Mouse (Mus musculus) hindbrain, embryonic 14.5 days (tissue): ENCODE measurements around the gene Ufd1. TPM values are rescaled to one million over a fixed set of nuclear protein-coding genes. Genes with fewer than 3 reads are reported as not detected.
A peak's percentile ranks its signal among the peaks of the same experiment; 100 is the strongest.

Experiments used
- ATAC-seq: fragments of 200-750 bp; cut with Nextera tagmentation; 2 replicates; pipeline ENCODE4 v1.8.0; 2017; ENCODE audit warnings: moderate number of reproducible peaks, mild to moderate bottlenecking, moderate TSS enrichment, moderate library complexity; ENCODE audit not compliant: low FRiP score
- DNase-seq: peaks from one replicate; pipeline ENCODE4 v3.0.0-alpha.2; 2015; ENCODE audit warnings: low spot score
- H3K27ac ChIP-seq: fragments of 300-500 bp; sonication (generic); 2 replicates; pipeline ENCODE4 v1.5.1; 2014; ENCODE audit warnings: mild to moderate bottlenecking, moderate library complexity
- H3K27me3 ChIP-seq: fragments of 300-500 bp; sonication (generic); 2 replicates; pipeline ENCODE4 v1.6.1; 2014; ENCODE audit warnings: mild to moderate bottlenecking, low read length, mixed read lengths; ENCODE audit not compliant: control insufficient read depth, insufficient read depth
- H3K36me3 ChIP-seq: fragments of 300-500 bp; sonication (generic); replicated peaks from 2 replicates; pipeline ENCODE4 v1.6.1; 2014; ENCODE audit not compliant: control insufficient read depth, insufficient read depth
- H3K4me1 ChIP-seq: fragments of 300-500 bp; sonication (generic); replicated peaks from 2 replicates; pipeline ENCODE4 v1.6.1; 2014; ENCODE audit warnings: antibody characterized with exemption, low read length, mixed read lengths; ENCODE audit not compliant: control insufficient read depth, insufficient read depth
- H3K4me2 ChIP-seq: fragments of 300-500 bp; sonication (generic); replicated peaks from 2 replicates; pipeline ENCODE4 v1.6.1; 2014; ENCODE audit warnings: mild to moderate bottlenecking, moderate library complexity
- H3K4me3 ChIP-seq: fragments of 300-500 bp; sonication (generic); replicated peaks from 2 replicates; pipeline ENCODE4 v1.5.1; 2014; ENCODE audit warnings: mild to moderate bottlenecking, low read length
- H3K9ac ChIP-seq: fragments of 300-500 bp; sonication (generic); 2 replicates; pipeline ENCODE4 v1.6.1; 2014
- H3K9me3 ChIP-seq: fragments of 300-500 bp; sonication (generic); 2 replicates; pipeline ENCODE4 v1.6.1; 2016; ENCODE audit warnings: low read length; ENCODE audit not compliant: control insufficient read depth
- WGBS: fragments of 180-500 bp; shearing (Covaris S2); extraction: QIAGEN DNeasy Blood & Tissue Kit; methylation state at CpG from one replicate; pipeline ENCODE4 v1.1.7; 2014; 5-methylcytosine and 5-hydroxymethylcytosine counted together
- polyA plus RNA-seq: library from polyadenylated mRNA; unstranded; fragments of >200 nt; fragmentation: Nextera tagmentation; extraction: Ambion mirVana; gene quantifications from 2 replicates; pipeline ENCODE4 v1.2.1, GENCODE M21; 2014

The Ufd1 gene
- polyA plus RNA-seq, 1 experiment from 2014 or later, result 90.8 TPM

DNA sequence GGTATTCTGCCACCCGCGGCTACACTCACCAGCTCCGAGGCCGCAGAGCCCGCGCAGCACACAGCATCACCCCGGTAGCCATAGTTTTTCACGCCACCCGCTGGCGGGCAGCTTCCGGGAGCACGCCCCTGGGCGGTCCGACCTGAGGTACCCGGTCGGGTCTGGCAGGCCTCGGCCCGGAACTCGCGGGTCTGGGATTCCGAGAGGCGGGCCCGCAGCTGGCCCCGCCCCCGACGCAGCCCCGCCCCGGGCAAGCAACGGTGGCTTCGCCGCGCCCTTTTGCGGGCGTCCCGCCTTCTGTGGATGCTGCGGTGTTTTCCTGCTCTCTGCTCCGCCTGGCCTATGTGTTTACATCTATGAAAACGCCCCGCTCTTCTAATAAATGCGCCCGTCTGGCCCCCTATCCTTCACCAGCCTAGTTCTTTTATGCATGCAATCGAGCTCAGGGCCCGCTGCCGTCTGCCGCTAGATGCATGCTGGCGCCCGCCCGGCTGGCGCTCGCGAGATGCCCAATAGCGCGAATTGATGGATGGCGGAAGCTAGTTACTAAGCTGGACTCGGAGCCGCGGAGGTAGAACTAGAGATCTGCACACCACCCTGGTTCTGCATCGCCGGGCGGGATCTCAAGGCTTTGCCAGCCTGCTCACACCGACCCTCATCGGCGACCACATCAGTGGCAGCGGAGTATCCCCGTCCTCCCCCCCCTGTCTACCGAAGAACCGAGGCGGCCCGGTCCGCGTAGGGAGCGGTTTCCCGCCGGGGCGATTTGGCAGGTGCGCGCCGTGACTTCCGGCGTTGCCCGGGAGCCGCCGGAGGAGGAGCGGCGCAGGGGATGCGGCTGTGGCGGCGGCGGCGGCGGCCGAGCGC is 65.1 kb downstream of the Ufd1 start, which contains the start of the genes Mrpl40 and Hira:
TSS of gene Mrpl40 (minus strand) at position 421 of the 867 bp plus-strand sequence.
TSS of gene Hira (plus strand) at position 596 of the 867 bp plus-strand sequence.
- Histone ChIP-seq H3K4me2 (peak within 1 kb of the TSS; percentile 72), H3K27ac (peak within 1 kb of the TSS; percentile 91), H3K9me3 (no peaks in the 10 kb centered on the region), H3K4me3 (peak within 1 kb of the TSS; percentile 95), H3K36me3 (peaks cover 40% of the 10 kb centered on the region), H3K4me1 (peaks cover 17% of the 10 kb centered on the region), H3K27me3 (no peaks in the 10 kb centered on the region), H3K9ac (peak within 1 kb of the TSS; percentile 93)
- peak; percentile 92 for ATAC-seq
- under 1% methylated on average over 83 of the region's 93 CpGs for WGBS
- DNase-seq, result peak; percentile 83

- Histone ChIP-seq H3K4me3 (peak overlapping the region; percentile 95), H3K27me3 (no peaks in the 10 kb centered on the region), H3K9ac (peak overlapping the region; percentile 93), H3K9me3 (no peaks in the 10 kb centered on the region), H3K4me2 (peak overlapping the region; percentile 72), H3K27ac (peak overlapping the region; percentile 91), H3K36me3 (peaks cover 32% of the 10 kb centered on the region), H3K4me1 (peaks cover 17% of the 10 kb centered on the region)
- ATAC-seq (peak; percentile 35), DNase-seq (peak; percentile 59)
- WGBS, result under 1% methylated on average over 38 of the region's 43 CpGs
Observed at GRCm38 (mm10) chr16:18877386-18878090, 66.0 kb downstream of the Ufd1 start.

- Histone ChIP-seq H3K27ac (peak overlapping the region; percentile 91), H3K9ac (peak overlapping the region; percentile 93), H3K27me3 (no peaks in the 10 kb centered on the region), H3K4me1 (peaks cover 17% of the 10 kb centered on the region), H3K36me3 (peaks cover 25% of the 10 kb centered on the region), H3K9me3 (no peaks in the 10 kb centered on the region), H3K4me2 (peak overlapping the region; percentile 72), H3K4me3 (peak overlapping the region; percentile 95)
- 28% methylated on average over 20 of the region's 20 CpGs for WGBS
- ATAC-seq (no peak), DNase-seq (peak; percentile 41)
Observed at GRCm38 (mm10) chr16:18878091-18878720, 66.6 kb downstream of the Ufd1 start.

- Histone ChIP-seq H3K4me3 (no peak overlapping the region), H3K4me1 (peaks cover 15% of the 10 kb centered on the region), H3K9me3 (no peaks in the 10 kb centered on the region), H3K36me3 (peaks cover 10% of the 10 kb centered on the region; the same call in 1 of the 2 replicates), H3K27me3 (no peaks in the 10 kb centered on the region), H3K4me2 (no peak overlapping the region), H3K27ac (no peak overlapping the region), H3K9ac (no peak overlapping the region)
- ATAC-seq (no peak), DNase-seq (no peak)
Observed at GRCm38 (mm10) chr16:18884044-18884443, 72.5 kb downstream of the Ufd1 start.

Other genes starting within 250 kb of the Ufd1 start
- 0.94 and 1.2 TPM in 2 replicates for gene Tbx1, start 221.1 kb upstream of the Ufd1 start, polyA plus RNA-seq
- 13.7 and 16.7 TPM in 2 replicates for gene Gp1bb, start 189.4 kb upstream of the Ufd1 start, polyA plus RNA-seq
- 6.9 and 10.1 TPM in 2 replicates for gene Gm49601, start 185.4 kb upstream of the Ufd1 start, polyA plus RNA-seq
- 192 and 218 TPM in 2 replicates for gene Sept5, start 181.8 kb upstream of the Ufd1 start, polyA plus RNA-seq
- gene Cldn5, start 34.9 kb upstream of the Ufd1 start, polyA plus RNA-seq, result 115 and 122 TPM in 2 replicates
- 6.5 and 9.8 TPM in 2 replicates for gene Cdc45, start 208 bp downstream of the Ufd1 start, polyA plus RNA-seq
- gene 2510002D24Rik, start 24.8 kb downstream of the Ufd1 start, polyA plus RNA-seq, result 24.7 and 31.7 TPM in 2 replicates
- not detected in 2 replicates for gene Gm28539, start 24.8 kb downstream of the Ufd1 start, polyA plus RNA-seq
- gene Mrpl40, start 65.1 kb downstream of the Ufd1 start, polyA plus RNA-seq, result 55.6 and 65.7 TPM in 2 replicates
- 21.3 and 22.8 TPM in 2 replicates for gene Hira, start 65.3 kb downstream of the Ufd1 start, polyA plus RNA-seq